ENCODE assay signal across 9 mouse cellular contexts in genomic region chrX:41614920-41615319, GRCm38 (mm10).
DNase-seq lines count a peak whose midpoint lies in the region; ATAC-seq and TF ChIP-seq lines count a peak whose summit lies in the region.
"Had no signal": no experiment of that assay in that cellular context is flagged by ENCODE, and none has a peak within 500 bp of the region (broad histone marks: within the 10 kb centered on the region; RNA-seq: fewer than 3 reads in every experiment).

No protein-coding gene starts in this region.

- 27% methylated on average over 2 of the region's 2 CpGs for WGBS in heart, postnatal 0 days
- WGBS in stomach, postnatal 0 days = 35% methylated on average over 2 of the region's 2 CpGs

- peak; percentile 53 for TF ChIP-seq CTCF in heart, postnatal 0 days (IDR thresholded peaks at IDR 0.05; ENCODE audit: low read depth)
- TF ChIP-seq CTCF in stomach, postnatal 0 days (IDR thresholded peaks at IDR 0.05; ENCODE audit: low read depth) = peak; percentile 78

- no peak overlapping the region for H3K9ac ChIP-seq in heart, postnatal 0 days (replicated peaks; ENCODE audit: low read depth, low read length)
- H3K9ac ChIP-seq in stomach, postnatal 0 days (ENCODE audit: low read length) = no peak overlapping the region

- no peak for TF ChIP-seq EP300 in heart, postnatal 0 days (IDR thresholded peaks at IDR 0.05; ENCODE audit: low read depth)
- no peak for TF ChIP-seq EP300 in stomach, postnatal 0 days (optimal IDR thresholded peaks at IDR 0.05)

- ATAC-seq in heart, postnatal 0 days (ENCODE audit: insufficient read depth, low read depth) = no peak
- no peak for ATAC-seq in stomach, postnatal 0 days (ENCODE audit: low FRiP score, low TSS enrichment)
- no peak for ATAC-seq in activated CD4-positive, CD25-positive, alpha-beta regulatory T cell, adult 4 months

- H3K4me1 ChIP-seq in heart, postnatal 0 days (ENCODE audit: control insufficient read depth, insufficient read depth) = no peaks in the 10 kb centered on the region
- no peaks in the 10 kb centered on the region for H3K4me1 ChIP-seq in stomach, postnatal 0 days (replicated peaks; ENCODE audit: control insufficient read depth, insufficient read depth)
- H3K4me1 ChIP-seq: megakaryocyte, embryonic 14.5 days had no signal

- DNase-seq in heart, postnatal 0 days (ENCODE audit: low spot score) = no peak
- DNase-seq in heart, adult 11 months = no peak
- peak; percentile 7 for DNase-seq in thymus, postnatal 0 days (ENCODE audit: low spot score)
- DNase-seq in thymus, postnatal 36 days = no peak
- DNase-seq in embryo, embryonic 9.5 days (ENCODE audit: extremely low spot score) = peak; percentile 8
- peak; percentile 8 to 10 for DNase-seq in left cerebral cortex, postnatal 36 days (ENCODE audit: low spot score in 2 of 2)
- DNase-seq in stomach, postnatal 0 days (ENCODE audit: low spot score) = no peak

- intact Hi-C loops in left cerebral cortex, postnatal 36 days (cut with DNase I) = no loop called here

- H3K27ac ChIP-seq in heart, postnatal 0 days (ENCODE audit: low read depth) = no peak overlapping the region
- no peak overlapping the region for H3K27ac ChIP-seq in stomach, postnatal 0 days (replicated peaks)

- no peaks in the 10 kb centered on the region for H3K9me3 ChIP-seq in heart, postnatal 0 days (replicated peaks; ENCODE audit: control insufficient read depth, low read length)
- H3K9me3 ChIP-seq in stomach, postnatal 0 days (ENCODE audit: control insufficient read depth, low read length) = no peaks in the 10 kb centered on the region
- H3K9me3 ChIP-seq: megakaryocyte, embryonic 14.5 days had no signal

- H3K36me3 ChIP-seq in heart, postnatal 0 days (replicated peaks; ENCODE audit: control insufficient read depth, insufficient read depth, low read length) = no peaks in the 10 kb centered on the region
- H3K36me3 ChIP-seq in stomach, postnatal 0 days (ENCODE audit: control insufficient read depth, insufficient read depth, low read length) = no peaks in the 10 kb centered on the region

- H3K4me3 ChIP-seq in heart, postnatal 0 days (ENCODE audit: low read depth, low read length) = no peak overlapping the region
- no peak overlapping the region for H3K4me3 ChIP-seq in stomach, postnatal 0 days (ENCODE audit: low read depth, low read length)
- H3K4me3 ChIP-seq: megakaryocyte, embryonic 14.5 days had no signal

- H3K27me3 ChIP-seq in heart, postnatal 0 days (ENCODE audit: control insufficient read depth, insufficient read depth, low read length) = no peaks in the 10 kb centered on the region
- no peaks in the 10 kb centered on the region for H3K27me3 ChIP-seq in stomach, postnatal 0 days (ENCODE audit: control insufficient read depth, insufficient read depth, low read length)

- no peak overlapping the region for H3K4me2 ChIP-seq in heart, postnatal 0 days (ENCODE audit: low read depth, low read length)
- H3K4me2 ChIP-seq in stomach, postnatal 0 days (replicated peaks; ENCODE audit: low read depth) = no peak overlapping the region

Comparison
In these comparisons a context has a peak if more than half of its experiments do, and no peak if none do; other contexts are left out.
1. DNase-seq: peak in thymus, postnatal 0 days (single experiment), embryo, embryonic 9.5 days (single experiment) and left cerebral cortex, postnatal 36 days (2 of 2); none in heart, postnatal 0 days (single experiment), heart, adult 11 months (single experiment), thymus, postnatal 36 days (0 of 2) and stomach, postnatal 0 days (single experiment).